7 mouse cellular contexts compared by ENCODE assay signal in genomic region chr16:93973554-93973953, GRCm38 (mm10). TPM values are rescaled to one million over a fixed set of nuclear protein-coding genes. Genes with fewer than 3 reads are reported as not detected.
DNase-seq lines count a peak whose midpoint lies in the region; ATAC-seq and TF ChIP-seq lines count a peak whose summit lies in the region.

No protein-coding gene starts in this region.

- no peak overlapping the region for H3K27ac ChIP-seq in heart, postnatal 0 days (ENCODE audit: low read depth)
- H3K27ac ChIP-seq in liver, postnatal 0 days (ENCODE audit: low read depth), result no peak overlapping the region
- no peak overlapping the region for H3K27ac ChIP-seq in small intestine, adult 2 months (ENCODE audit: insufficient read depth, low read depth, low read length)

- no peaks in the 10 kb centered on the region for H3K27me3 ChIP-seq in heart, postnatal 0 days (ENCODE audit: control insufficient read depth, insufficient read depth, low read length)
- no peaks in the 10 kb centered on the region for H3K27me3 ChIP-seq in liver, postnatal 0 days (ENCODE audit: insufficient read depth, low read length)
- no peaks in the 10 kb centered on the region for H3K27me3 ChIP-seq in small intestine, adult 2 months (ENCODE audit: control insufficient read depth, insufficient read depth, low read length)

- H3K4me1 ChIP-seq in heart, postnatal 0 days (ENCODE audit: control insufficient read depth, insufficient read depth), result no peaks in the 10 kb centered on the region
- H3K4me1 ChIP-seq in liver, postnatal 0 days (ENCODE audit: insufficient read depth), result peaks cover 5% of the 10 kb centered on the region; the same call in 1 of the 2 replicates
- H3K4me1 ChIP-seq in small intestine, adult 2 months (ENCODE audit: control insufficient read depth, insufficient read depth, insufficient read length, low read length), result no peaks in the 10 kb centered on the region

- H3K4me2 ChIP-seq in heart, postnatal 0 days (ENCODE audit: low read depth, low read length), result peak overlapping the region; percentile 61
- H3K4me2 ChIP-seq in liver, postnatal 0 days (ENCODE audit: low read depth, low read length), result peak overlapping the region; percentile 68

- no peak for TF ChIP-seq EP300 in heart, postnatal 0 days (IDR thresholded peaks at IDR 0.05; ENCODE audit: low read depth)
- no peak for TF ChIP-seq EP300 in liver, postnatal 0 days (IDR thresholded peaks at IDR 0.05; ENCODE audit: low read depth)

- no peaks in the 10 kb centered on the region for H3K36me3 ChIP-seq in heart, postnatal 0 days (replicated peaks; ENCODE audit: control insufficient read depth, insufficient read depth, low read length)
- no peaks in the 10 kb centered on the region for H3K36me3 ChIP-seq in liver, postnatal 0 days (replicated peaks; ENCODE audit: insufficient read depth, low read length)
- H3K36me3 ChIP-seq in small intestine, adult 2 months (ENCODE audit: control insufficient read depth, insufficient read depth, low read length), result no peaks in the 10 kb centered on the region

- 38% methylated on average over 5 of the region's 5 CpGs for WGBS in heart, postnatal 0 days
- WGBS in liver, postnatal 0 days (ENCODE audit: insufficient replicate concordance), result 30% methylated on average over 4 of the region's 5 CpGs
- 46% methylated on average over 5 of the region's 5 CpGs for WGBS in small intestine, adult 2 months

- peak overlapping the region; percentile 28 for H3K4me3 ChIP-seq in heart, postnatal 0 days (ENCODE audit: low read depth, low read length)
- peak overlapping the region; percentile 25 for H3K4me3 ChIP-seq in liver, postnatal 0 days (ENCODE audit: low read depth, low read length)
- H3K4me3 ChIP-seq in small intestine, adult 2 months (ENCODE audit: low read depth, low read length), result peak overlapping the region; percentile 27; the same call in 1 of the 2 replicates

- DNase-seq in A20 (ENCODE audit: low read depth, low spot score), result peak; percentile 85
- peak; percentile 61 for DNase-seq in ES-CJ7 (ENCODE audit: low read depth, low spot score)
- peak; percentile 16 for DNase-seq in heart, postnatal 0 days (ENCODE audit: low spot score)
- DNase-seq in liver, postnatal 0 days, result peak; percentile 53
- no peak for DNase-seq in testis, postnatal 10 days (ENCODE audit: low spot score)
- no peak for DNase-seq in layer of hippocampus, postnatal 36 days

- H3K9ac ChIP-seq in heart, postnatal 0 days (replicated peaks; ENCODE audit: low read depth, low read length), result no peak overlapping the region
- 0 out of 2 replicates have a peak overlapping the region, but pooled peaks have one; percentile 9 for H3K9ac ChIP-seq in liver, postnatal 0 days (replicated peaks)

- ATAC-seq in heart, postnatal 0 days (ENCODE audit: insufficient read depth, low read depth), result peak; percentile 30; the same call in 1 of the 2 replicates
- ATAC-seq in liver, postnatal 0 days, result 0 out of 2 replicates have a peak, but pooled peaks have one; percentile 25

- H3K9me3 ChIP-seq in heart, postnatal 0 days (replicated peaks; ENCODE audit: control insufficient read depth, low read length), result no peaks in the 10 kb centered on the region
- H3K9me3 ChIP-seq in liver, postnatal 0 days (ENCODE audit: low read length), result no peaks in the 10 kb centered on the region

- no peak for TF ChIP-seq POLR2A in small intestine, adult 2 months (IDR thresholded peaks at IDR 0.05; ENCODE audit: low read depth, low read length)

- TF ChIP-seq CTCF in heart, postnatal 0 days (IDR thresholded peaks at IDR 0.05; ENCODE audit: low read depth), result no peak
- TF ChIP-seq CTCF in liver, postnatal 0 days (IDR thresholded peaks at IDR 0.05; ENCODE audit: low read depth), result no peak
- TF ChIP-seq CTCF in small intestine, adult 2 months (IDR thresholded peaks at IDR 0.05; ENCODE audit: extremely low read depth, insufficient read length, insufficient replicate concordance, low read depth, low read length), result no peak

RNA-seq across cellular contexts. Expression of gene Cldn14, which starts 35.1 kb away (rescaled TPM):
- total RNA-seq in heart, postnatal 0 days (2014; rRNA removed; ENCODE audit: low replicate concordance), result not detected in 2 replicates
- polyA plus RNA-seq in heart, postnatal 0 days (2015; fragmentation: Nextera tagmentation; extraction: Ambion mirVana), result not detected in 2 replicates
- polyA plus RNA-seq in liver, postnatal 0 days (2015; fragmentation: Nextera tagmentation; extraction: Ambion mirVana), result 8.6 and 12.6 TPM in 2 replicates
- 0.15 TPM in 1 of 2 replicates, not detected in the other for polyA plus RNA-seq in small intestine, adult 2 months (2012; rRNA removed)
- 1 to 10 TPM; 1.5 TPM for total RNA-seq in layer of hippocampus, postnatal 36 days (2021)

Comparison
In these comparisons a context has a peak if more than half of its experiments do, and no peak if none do; other contexts are left out.
1. DNase-seq: peak in A20 (single experiment), ES-CJ7 (single experiment), heart, postnatal 0 days (single experiment) and liver, postnatal 0 days (single experiment); none in testis, postnatal 10 days (single experiment) and layer of hippocampus, postnatal 36 days (0 of 2).
2. Peak in every context shown above with its lines, with median percentiles within 50 percentile points of each other: H3K4me3 ChIP-seq.